Mouse (Mus musculus) olfactory bulb, adult 2 months (tissue): Measurements from ENCODE around the gene Tmem33.

Experiments used
- CTCF ChIP-seq: fragments of 200-500 bp; IDR thresholded peaks from 2 replicates; pipeline ENCODE4 v1.5.1; 2012; ENCODE audit warnings: low read depth, mild to moderate bottlenecking, low read length, moderate library complexity; ENCODE audit not compliant: insufficient read depth
- POLR2A ChIP-seq: fragments of 200-500 bp; IDR thresholded peaks from 2 replicates; pipeline ENCODE4 v1.6.1; 2012; ENCODE audit warnings: mild to moderate bottlenecking, low read depth, low read length, moderate library complexity; ENCODE audit not compliant: insufficient read depth

- TF ChIP-seq CTCF = peak; percentile 19; the same call in 1 of the 2 replicates
- TF ChIP-seq POLR2A = peak; percentile 70
Observed at GRCm38 (mm10) chr5:67260531-67261371, at the start of gene Tmem33.
